Mouse (Mus musculus): Measurements from ENCODE around the gene Gm21454.
"Not testable (repeated sequence)": the region's sequence is repeated elsewhere in the genome, so short reads cannot be mapped to it uniquely, and the experiment has no call there.

Gene Gm21454

DNA sequence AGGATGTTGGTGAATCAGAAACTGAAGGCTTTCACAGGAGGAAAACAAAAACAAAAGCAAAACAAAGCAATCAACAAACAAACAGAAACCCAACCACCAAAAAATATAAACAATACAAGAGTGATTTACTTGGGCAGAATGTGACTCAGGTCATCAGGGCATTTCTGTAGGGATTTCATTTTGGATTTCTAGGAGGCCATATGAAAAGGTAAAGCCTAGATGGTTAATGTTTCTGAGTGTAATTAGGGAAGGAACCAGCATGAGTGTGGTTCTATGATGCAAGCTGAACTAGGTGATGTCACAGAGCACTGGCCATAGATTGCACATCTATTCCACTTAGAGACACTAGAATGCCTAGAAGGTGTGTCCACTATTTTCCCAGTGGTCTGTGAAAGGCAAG is at the start of gene Gm21454, which contains the start of gene Gm21440:
TSS of gene Gm21454 (plus strand) at position 352 of the 400 bp plus-strand sequence.
TSS of gene Gm21440 (plus strand) at position 301 of the 400 bp plus-strand sequence.
- not testable (repeated sequence) for DNase-seq (ENCODE audit: low spot score in 2 of 2)

DNA sequence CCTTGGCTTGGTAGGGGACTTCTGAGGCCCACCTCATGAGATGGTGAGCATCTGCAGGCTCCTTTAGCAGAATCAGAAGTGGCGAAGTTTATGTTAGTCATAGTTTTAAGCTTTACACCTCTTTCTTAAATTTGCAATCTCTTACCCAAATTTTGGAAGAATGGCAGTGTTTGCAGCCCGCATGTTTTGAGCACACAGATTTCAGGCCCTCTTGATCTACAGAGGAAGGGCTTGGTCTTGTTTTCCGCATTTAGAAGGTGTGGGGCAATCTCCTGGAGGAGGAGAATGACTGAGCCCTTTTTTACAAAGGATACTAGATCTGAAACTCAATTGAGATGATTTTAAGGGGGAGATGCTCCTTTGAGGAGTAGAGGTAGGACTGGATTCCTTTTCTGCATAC is 28.4 kb upstream of the Gm21454 start, which contains the start of gene Gm21828:
TSS of gene Gm21828 (minus strand) at position 101 of the 400 bp plus-strand sequence.
- not testable (repeated sequence) for DNase-seq (ENCODE audit: low spot score in 2 of 2)

DNA sequence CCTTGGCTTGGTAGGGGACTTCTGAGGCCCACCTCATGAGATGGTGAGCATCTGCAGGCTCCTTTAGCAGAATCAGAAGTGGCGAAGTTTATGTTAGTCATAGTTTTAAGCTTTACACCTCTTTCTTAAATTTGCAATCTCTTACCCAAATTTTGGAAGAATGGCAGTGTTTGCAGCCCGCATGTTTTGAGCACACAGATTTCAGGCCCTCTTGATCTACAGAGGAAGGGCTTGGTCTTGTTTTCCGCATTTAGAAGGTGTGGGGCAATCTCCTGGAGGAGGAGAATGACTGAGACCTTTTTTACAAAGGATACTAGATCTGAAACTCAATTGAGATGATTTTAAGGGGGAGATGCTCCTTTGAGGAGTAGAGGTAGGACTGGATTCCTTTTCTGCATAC is 96.7 kb downstream of the Gm21454 start, which contains the start of gene Gm21725:
TSS of gene Gm21725 (minus strand) at position 101 of the 400 bp plus-strand sequence.
- not testable (repeated sequence) for DNase-seq (ENCODE audit: low spot score in 2 of 2)
